Mouse (Mus musculus) layer of hippocampus, postnatal 36 days (tissue): ENCODE results near the gene Lefty2. TPM values are rescaled to one million over a fixed set of nuclear protein-coding genes. Genes with fewer than 3 reads are reported as not detected.
"Not testable (repeated sequence)": the region's sequence is repeated elsewhere in the genome, so short reads cannot be mapped to it uniquely, and the experiment has no call there.

Experiments used
- DNase-seq, 2 experiments: peaks; one replicate each; pipeline ENCODE4 v3.0.0; 2022
- total RNA-seq, 2 experiments: library from RNA; stranded (reverse); gene quantifications; 2 replicates each; pipeline ENCODE4 v1.2.3; 2021

Lefty2 gene
- total RNA-seq, 2 experiments from 2014 or later: 1.3 to 1.4 TPM

DNA sequence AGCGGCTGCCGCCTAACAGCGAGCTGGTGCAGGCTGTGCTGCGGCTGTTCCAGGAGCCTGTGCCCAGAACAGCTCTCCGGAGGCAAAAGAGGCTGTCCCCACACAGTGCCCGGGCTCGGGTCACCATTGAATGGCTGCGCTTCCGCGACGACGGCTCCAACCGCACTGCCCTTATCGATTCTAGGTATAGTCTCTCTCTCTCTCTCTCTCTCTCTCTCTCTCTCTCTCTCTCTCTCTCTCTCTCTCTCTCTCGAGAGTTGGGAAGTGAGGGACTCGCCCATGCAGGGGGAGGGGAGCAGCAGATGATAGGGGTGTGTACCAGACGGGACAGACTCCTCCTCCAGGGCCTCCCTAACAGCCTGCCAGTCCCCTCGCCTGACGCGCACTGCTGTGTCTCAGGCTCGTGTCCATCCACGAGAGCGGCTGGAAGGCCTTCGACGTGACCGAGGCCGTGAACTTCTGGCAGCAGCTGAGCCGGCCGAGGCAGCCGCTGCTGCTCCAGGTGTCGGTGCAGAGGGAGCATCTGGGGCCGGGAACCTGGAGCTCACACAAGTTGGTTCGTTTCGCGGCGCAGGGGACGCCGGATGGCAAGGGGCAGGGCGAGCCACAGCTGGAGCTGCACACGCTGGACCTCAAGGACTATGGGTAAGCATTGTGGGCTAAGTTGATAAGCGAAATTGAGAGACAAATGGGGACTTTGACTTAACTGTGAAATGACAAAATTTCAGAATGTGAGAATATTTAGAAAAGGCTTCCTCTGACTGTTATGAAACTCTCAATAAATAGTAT, 43.9 kb downstream of the Lefty2 start:
- DNase-seq: not testable (repeated sequence)

DNA sequence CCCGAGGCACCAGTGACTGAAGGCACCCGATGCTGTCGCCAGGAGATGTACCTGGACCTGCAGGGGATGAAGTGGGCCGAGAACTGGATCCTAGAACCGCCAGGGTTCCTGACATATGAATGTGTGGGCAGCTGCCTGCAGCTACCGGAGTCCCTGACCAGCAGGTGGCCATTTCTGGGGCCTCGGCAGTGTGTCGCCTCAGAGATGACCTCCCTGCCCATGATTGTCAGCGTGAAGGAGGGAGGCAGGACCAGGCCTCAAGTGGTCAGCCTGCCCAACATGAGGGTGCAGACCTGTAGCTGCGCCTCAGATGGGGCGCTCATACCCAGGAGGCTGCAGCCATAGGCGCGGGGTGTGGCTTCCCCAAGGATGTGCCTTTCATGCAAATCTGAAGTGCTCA, 44.7 kb downstream of the Lefty2 start:
- DNase-seq: not testable (repeated sequence)

DNA sequence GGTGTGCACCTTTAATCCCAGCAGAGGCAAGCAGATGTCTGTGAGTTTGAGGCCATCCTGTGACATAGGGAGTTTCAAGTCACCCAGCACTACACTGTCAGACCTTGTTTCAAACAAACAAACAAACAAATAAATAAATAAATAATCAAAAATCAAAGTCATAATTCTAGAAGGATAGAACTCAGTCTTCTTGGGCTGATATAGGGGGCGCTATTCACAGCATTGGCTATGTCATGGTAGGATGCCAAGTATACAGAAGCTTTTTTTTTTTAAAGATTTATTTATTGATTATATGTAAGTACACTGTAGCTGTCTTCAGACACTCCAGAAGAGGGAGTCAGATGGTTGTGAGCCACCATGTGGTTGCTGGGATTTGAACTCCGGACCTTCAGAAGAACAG, 45.9 kb downstream of the Lefty2 start:
- DNase-seq: not testable (repeated sequence)

DNA sequence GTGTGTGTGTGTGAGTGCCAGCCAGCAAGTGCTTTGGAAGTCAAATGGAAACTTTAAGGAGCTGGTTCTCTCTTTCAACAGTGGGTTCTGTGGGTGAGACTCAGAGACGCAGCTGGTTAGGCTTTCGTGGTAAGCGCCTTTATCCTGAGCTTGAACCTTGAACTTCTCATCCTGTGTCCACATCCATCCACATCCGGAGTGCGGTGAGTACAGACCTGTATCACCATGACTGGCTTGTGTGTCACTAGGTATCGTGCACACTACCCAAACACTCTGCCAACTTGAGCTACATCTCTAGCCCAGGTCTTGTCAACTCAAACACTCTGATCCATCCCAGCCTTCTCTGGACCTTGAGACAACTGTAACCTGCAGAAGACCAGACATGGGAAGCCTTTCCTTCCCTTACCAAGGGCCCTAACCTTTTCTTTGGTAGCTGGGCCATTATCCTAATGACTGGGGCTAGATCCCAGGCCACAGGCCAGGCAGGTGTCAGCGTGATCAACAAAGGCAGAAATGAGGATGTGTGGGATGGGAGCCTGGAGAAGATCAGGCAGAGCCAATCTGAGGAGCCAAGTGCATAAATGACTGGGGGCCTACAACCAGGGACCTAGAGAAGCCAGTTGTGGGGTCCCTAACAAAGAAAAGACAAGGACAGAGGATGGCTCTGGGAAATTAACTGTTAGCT, 48.0 kb downstream of the Lefty2 start:
- no peak for DNase-seq

DNA sequence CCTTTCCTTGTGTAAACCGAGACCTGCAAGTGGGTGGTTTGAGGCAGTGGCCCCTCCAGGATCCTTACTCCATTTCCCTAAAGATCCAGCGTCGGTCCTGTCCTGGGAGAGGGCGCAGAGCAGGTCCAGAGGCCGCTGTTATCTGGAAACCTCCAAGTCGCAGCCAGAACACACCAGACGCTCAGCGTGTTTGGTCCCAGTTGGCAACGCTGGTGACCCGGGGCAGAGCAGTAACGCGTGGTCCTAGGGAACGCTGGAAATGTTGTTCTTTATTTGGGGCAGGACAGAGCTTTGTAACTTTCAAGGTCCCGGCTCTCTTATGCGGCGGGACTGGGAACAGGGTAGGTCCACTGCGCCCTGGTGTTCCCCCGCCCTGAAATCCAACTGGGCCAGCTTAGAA, 48.8 kb downstream of the Lefty2 start:
- no peak for DNase-seq

DNA sequence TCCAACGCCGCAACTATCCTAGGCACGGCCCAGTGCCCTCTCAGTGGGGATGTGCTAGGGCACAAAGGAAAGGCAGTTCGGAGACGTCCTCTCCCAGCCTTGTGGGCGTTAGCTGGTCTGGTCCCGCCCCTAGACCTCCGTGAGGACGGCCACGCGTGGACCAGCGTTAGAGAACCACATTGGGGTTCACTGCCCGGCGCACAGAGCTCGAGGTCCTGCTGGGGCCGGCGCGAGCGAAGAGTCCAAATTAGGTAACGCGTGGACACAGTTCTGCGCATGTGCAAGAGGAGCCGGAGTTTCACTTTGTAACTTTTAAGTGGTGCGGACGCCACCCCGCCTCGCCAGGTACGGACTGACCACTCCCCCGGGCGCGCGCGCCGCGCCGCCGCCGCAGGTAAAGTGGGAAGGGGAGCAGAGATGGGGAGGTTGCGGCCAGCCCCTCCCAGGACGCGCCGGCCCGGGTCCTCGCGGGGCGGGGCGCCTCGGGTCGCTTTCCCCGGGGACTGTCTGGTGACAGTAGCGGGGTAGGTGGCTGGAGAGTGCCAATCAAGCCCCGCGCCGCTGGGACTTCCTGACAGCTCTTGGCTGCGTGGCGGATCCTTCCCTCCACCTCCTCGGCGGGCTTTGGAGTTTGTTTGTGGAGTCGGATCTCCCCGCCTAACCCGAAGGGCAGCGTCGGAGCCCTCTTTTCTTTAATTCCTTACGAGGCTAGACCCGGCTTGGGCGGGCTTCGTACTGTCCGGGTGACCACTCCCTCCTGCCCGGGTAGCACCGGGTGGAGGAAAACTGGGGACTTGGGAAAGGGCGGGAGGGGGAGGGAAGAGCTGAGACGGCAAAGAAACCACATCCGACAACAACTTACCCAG, 49.5 kb downstream of the Lefty2 start, which contains the start of gene Tmem63a:
Gene Tmem63a, plus strand, starts transcription at position 179 of the 866 bp plus-strand sequence.
- DNase-seq: peak; percentile 33 to 41

DNA sequence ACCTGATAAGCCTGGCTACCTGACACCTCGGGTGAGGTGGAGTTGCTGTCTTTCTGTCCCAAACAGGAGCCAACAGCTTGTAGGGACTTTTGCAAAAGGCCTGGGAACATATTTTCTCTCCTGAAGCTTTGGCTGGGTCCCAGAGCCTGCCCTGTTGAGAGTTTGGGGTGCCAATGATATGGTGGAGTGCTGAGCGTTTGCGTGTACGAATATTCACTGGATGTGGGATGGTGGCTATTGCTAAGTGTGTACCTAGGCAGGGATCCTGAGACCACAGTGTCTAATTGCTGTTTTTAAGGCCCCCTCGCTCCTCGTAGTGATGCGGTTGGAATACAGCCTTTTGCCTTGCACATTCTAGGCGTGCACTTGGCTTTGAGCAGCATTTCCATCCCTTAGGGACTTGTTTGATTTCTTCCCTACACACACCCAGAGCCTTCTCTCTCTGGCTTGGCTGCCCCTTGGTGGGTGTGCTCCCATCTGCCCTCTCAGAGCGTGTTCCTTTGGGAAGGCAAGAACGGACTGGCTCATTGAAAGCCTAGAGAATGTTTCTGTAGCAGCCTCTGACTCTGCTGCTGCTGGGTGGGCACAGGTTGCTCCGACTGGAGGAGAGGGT, 50.2 kb downstream of the Lefty2 start:
- no peak for DNase-seq

DNA sequence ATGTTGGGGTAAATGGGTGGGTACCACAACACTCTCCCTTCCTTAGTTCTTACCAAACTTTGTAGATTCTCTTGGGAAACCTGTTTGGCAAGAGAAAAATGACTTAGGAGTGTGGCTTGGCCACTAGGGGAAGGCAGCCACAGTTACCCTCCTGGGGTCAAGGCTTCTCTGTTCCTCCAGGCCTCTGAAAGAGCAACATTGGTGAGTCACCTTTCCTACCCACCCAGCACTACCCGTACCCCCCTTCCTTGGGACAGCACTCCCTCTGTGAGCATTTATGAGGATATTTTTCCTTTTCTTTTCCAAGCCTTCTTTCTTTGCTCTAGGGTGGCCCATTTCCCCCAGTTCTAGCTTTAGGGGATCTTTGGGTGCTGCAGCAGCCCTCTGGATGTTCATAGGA, 51.0 kb downstream of the Lefty2 start:
- DNase-seq: no peak

DNA sequence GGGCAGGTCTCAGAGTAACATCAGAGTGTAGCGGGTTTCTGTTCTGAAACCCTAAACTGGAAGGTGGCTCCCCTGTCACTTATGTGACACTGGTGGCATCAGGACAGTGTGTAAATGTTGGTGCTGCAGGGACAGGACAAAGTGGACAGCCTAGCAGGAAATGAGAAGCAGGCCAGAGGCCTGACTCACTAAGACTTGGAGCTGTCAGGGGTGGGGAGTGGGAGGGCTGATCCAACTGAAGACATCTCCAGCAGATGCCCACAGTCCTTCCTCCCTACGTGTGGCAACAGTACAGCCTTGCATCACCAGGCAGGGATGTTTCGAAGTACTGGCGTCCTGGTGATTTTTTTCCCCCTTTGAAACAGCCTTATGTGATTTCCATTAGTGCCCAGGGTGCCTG, 51.6 kb downstream of the Lefty2 start:
- DNase-seq: no peak

DNA sequence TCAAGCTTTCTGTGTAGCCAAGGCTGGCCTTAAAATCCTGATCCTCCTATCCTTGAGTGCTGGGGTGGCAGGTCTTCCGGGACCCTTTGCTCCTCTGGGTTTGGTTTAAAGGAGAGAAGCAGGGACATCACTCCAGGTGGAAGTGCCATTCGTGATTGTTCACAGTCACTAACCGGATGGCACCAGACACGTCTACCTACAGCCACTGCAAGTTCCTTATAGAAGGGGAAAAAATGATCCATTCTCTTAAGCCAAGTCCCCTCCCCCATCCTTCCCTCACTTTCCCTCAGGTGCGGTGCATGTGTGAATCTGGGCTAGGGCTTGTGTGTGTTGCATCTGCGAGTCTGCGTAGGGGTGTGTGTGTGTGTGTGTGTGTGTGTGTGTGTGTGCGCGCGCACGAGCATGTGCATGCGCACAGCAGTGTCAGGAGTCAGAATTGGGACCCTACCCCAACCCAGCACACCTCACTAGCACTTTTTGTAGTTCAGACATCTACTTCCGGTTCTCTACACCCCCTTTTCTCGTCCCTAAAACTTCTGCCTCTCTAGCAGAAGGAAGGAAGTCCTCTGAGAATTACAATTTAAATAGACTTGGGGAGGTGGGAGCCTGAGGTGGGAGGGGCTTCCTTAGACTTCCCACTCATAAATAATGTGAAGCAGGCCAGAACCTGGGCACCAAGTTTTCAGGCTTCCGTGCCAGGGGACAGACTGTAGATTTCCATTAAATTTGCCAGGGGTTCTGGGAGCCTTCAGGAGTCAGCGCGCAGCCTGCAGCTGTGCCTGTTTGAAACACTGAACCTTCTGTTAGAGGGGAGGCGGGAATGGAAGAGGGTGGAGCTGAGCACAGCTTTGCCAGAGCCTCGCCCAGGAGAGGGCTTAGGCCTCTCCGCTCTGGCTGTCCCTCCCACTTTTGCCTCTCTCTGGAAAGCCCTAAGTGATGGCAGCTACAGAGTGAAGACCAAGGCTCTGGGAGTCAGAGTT, 52.4 kb downstream of the Lefty2 start:
- DNase-seq: peak; percentile 48 to 50

DNA sequence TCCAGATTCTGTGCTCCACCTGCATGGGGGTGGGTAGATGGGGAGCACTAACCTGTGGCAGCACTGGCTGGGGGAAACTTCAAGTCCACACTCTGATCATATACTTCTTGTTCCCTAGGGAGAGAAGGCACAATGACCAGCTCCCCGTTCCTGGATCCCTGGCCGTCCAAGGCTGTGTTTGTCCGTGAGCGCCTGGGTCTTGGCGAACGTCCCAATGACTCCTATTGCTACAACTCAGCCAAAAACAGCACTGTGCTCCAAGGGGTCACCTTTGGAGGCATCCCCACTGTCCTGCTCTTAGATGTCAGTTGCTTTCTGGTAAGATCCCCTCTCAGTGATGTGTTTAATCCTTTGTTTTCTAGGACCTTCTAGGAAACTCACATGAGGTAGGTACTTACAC, 53.5 kb downstream of the Lefty2 start:
- no peak for DNase-seq

Other genes with a start within 250 kb of the Lefty2 start
- gene Mixl1, start 196.1 kb upstream of the Lefty2 start, total RNA-seq: not detected
- 10 to 100 TPM; 34.6 to 35.3 TPM for gene Acbd3, start 167.1 kb upstream of the Lefty2 start, total RNA-seq
- 100 to 1,000 TPM; 365 to 366 TPM for gene H3f3a, start 79.2 kb upstream of the Lefty2 start, total RNA-seq
- 10 to 100 TPM; 23.6 to 24.0 TPM for gene Sde2, start 42.0 kb upstream of the Lefty2 start, total RNA-seq
- gene Pycr2, start 11.2 kb downstream of the Lefty2 start, total RNA-seq: 10 to 100 TPM; 40.4 to 43.2 TPM
- gene Lefty1, start 41.9 kb downstream of the Lefty2 start, total RNA-seq: 10 to 100 TPM; 11.8 to 13.9 TPM
- 10 to 100 TPM; 18.1 to 19.6 TPM for gene Tmem63a, start 49.2 kb downstream of the Lefty2 start, total RNA-seq
- 10 to 100 TPM; 27.1 to 30.8 TPM for gene Ephx1, start 127.8 kb downstream of the Lefty2 start, total RNA-seq
- not detected for gene 9130409I23Rik, start 158.1 kb downstream of the Lefty2 start, total RNA-seq